Mouse (Mus musculus): Measurements from ENCODE around the gene Hhat.

- TF ChIP-seq CTCF (IDR thresholded peaks at IDR 0.05) (no peak), POLR2A (IDR thresholded peaks at IDR 0.05; ENCODE audit: insufficient read depth, low read depth, low read length) (no peak), EP300 (IDR thresholded peaks at IDR 0.05; ENCODE audit: insufficient read depth, low read depth, low read length) (no peak)
Measured at GRCm38 (mm10) chr1:192797011-192797274, 25.9 kb upstream of the Hhat start.
